Mouse (Mus musculus): ENCODE results near the gene Fam47c. TPM values are rescaled to one million over a fixed set of nuclear protein-coding genes. Genes with fewer than 3 reads are reported as not detected.

Fam47c gene
- not detected in 2 replicates for polyA plus RNA-seq (2015; fragmentation: Nextera tagmentation; extraction: Ambion mirVana)

DNA sequence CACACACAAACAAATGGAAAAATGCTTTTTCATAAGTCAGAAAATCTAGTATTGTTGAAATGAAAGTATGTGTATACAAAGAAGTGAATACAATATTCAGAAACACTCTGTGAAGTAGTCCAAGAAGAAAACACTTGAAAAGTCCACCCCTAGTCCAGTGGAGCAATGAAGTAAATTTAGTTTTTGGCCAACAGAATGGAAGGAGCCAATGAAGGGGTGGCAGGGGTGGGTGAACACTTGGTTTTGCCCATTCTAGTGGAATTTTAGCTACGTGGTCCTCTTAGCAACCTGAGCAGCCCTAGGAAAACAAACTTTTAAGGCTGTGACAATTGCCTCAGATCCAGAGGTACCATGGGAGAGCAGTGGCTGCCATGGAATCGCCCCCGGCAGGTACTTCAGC lies at the start of gene Fam47c:
Gene Fam47c (plus strand): TSS at position 301 of the 400 bp plus-strand sequence.
- 78% methylated on average over 3 of the region's 3 CpGs for WGBS
- no peak for ATAC-seq (ENCODE audit: low FRiP score, low read depth)
- Histone ChIP-seq H3K4me1 (replicated peaks) (no peaks in the 10 kb centered on the region), H3K27me3 (no peaks in the 10 kb centered on the region), H3K27ac (replicated peaks) (no peak within 1 kb of the TSS), H3K9me3 (no peaks in the 10 kb centered on the region), H3K9ac (no peak within 1 kb of the TSS), H3K4me2 (no peak within 1 kb of the TSS), H3K4me3 (no peak within 1 kb of the TSS), H3K36me3 (no peaks in the 10 kb centered on the region)

DNA sequence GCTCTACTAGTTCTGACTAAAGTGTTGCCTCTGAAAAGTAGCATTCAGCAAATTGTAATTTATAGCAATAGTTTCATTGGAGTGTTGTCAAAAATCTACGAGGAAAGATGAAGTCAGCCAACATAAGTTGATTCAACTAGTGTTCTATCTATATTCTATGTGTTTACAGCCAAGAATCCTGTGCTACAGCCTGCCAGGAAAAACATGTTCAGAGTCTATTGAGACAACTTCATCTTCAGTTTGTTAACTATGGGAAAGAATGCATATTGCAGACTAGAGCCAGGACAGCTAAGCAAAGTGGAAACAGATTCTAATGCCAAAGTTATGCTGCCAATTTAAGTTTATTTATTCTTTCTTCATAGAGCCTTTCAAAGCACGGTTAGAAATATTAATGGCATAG lies 31.8 kb downstream of the Fam47c start:
- no peak for ATAC-seq (ENCODE audit: low FRiP score, low read depth)
- Histone ChIP-seq H3K4me1 (replicated peaks) (no peaks in the 10 kb centered on the region), H3K4me2 (no peak overlapping the region), H3K9ac (no peak overlapping the region), H3K36me3 (no peaks in the 10 kb centered on the region), H3K27ac (replicated peaks) (no peak overlapping the region), H3K9me3 (no peaks in the 10 kb centered on the region), H3K4me3 (no peak overlapping the region), H3K27me3 (no peaks in the 10 kb centered on the region)
- 64% methylated on average over 2 of the region's 2 CpGs for WGBS

GRCm38 (mm10) chrX:78777078-78777477 lies 39.5 kb downstream of the Fam47c start:
- H3K27ac ChIP-seq (replicated peaks), result no peak overlapping the region
- H3K4me2 ChIP-seq, result no peak overlapping the region
- H3K9me3 ChIP-seq, result no peaks in the 10 kb centered on the region
- no peak overlapping the region for H3K9ac ChIP-seq
- 81% methylated on average over 2 of the region's 2 CpGs for WGBS
- no peaks in the 10 kb centered on the region for H3K36me3 ChIP-seq
- H3K4me1 ChIP-seq (replicated peaks), result no peaks in the 10 kb centered on the region
- no peaks in the 10 kb centered on the region for H3K27me3 ChIP-seq
- H3K4me3 ChIP-seq, result no peak overlapping the region
- no peak for ATAC-seq (ENCODE audit: low FRiP score, low read depth)

Other genes starting within 250 kb of the Fam47c start
- 5.6 and 6.1 TPM in 2 replicates for gene Prrg1, start 153.9 kb upstream of the Fam47c start, polyA plus RNA-seq (2015; fragmentation: Nextera tagmentation; extraction: Ambion mirVana)

All from hindbrain, embryonic 15.5 days (tissue).